Mouse (Mus musculus): ENCODE measurements around the gene Kank3.

Kank3 gene

DNA sequence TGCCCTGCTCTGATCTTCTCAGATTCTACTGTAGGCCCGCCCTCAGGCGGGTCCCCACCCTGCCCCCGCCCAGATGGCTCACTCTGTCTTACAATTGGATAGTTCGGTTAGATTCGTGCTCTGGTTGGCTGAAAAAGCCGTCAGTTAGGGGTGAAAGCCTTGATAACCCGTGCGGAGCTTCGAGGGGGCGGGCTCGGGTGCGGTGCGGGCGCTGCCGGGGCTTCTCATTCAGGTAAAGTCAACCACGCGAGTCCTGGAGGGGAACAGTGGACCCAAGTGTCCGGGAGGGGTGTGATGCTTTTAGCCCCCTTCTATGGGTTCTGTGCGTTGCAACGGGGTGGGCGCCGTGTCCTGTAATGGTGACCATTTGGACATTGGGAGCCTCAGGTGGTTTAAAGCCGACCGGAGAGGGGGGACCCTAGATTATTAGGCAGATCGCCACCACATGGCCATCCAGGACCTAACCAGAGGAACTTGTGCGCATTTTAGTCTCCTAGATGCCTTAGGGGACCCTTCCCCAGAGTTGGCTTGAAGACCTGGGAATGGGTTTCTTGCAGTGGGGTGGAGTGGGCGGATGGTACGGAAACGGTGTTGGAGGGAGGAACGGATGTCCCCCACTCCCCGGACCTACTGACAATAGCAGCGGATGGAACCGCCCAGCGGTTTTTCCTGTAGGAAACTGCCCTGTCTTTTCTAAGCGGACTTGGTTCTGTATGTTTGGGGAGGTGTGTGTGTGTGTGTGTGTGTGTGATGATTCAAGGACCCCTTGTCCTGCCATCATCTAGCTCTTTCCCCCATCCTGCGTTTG is at the start of gene Kank3:
Kank3 (plus strand) TSS at position 186 of the 808 bp plus-strand sequence.
- in situ Hi-C loops (cut with MboI; ENCODE audit: low pct_unique_long_range_greater_than_20kb in 1 of 2, low sequenced_read_pairs in 2 of 2, unreplicated experiment in 1 of 2) = loop anchor here in 1 of 2 experiments (25.0 kb wide), 1 partner anchor 923 kb away; the partner anchor contains the start of gene Zfp870

DNA sequence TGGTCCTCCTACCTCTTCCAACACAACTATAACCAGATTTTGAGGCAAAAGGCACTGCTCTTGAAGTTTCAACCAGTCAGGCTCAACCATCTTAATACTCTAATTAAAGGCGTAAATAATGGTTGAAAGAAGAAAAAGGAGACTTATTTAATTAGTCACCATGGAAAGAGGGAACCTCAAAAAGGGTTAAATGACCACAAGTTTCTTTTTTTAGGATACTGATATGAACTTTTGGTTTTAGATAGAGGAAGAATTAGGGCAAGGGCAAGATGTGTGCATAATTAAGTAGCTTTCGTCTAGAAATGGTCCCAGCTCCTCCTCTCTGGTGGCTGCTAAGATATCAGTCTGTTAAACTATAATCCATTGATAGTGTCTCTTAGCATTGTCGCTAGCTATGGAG is 43.9 kb upstream of the Kank3 start:
- in situ Hi-C loops (cut with MboI; ENCODE audit: low pct_unique_long_range_greater_than_20kb in 1 of 2, low sequenced_read_pairs in 2 of 2, unreplicated experiment in 1 of 2) = no loop called here

DNA sequence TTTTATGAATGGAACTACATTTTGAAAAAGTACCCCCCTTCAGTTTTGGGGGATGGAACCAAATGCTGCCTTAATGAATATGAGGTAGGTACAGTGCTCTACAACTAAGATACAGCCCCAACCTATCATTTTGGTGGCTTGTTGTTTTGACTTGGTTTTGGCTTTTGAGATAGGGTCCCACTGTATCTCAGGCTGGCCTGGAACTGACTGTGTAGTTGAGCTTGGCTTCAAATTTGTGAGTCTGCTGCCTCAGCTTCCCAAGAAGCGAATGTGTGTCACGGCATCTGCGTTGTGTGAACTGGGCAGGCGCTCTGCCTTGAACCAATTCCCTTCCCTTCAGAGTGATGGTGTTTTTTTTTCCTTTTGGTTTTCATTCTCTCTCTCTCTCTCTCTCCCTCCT is 38.7 kb upstream of the Kank3 start:
- in situ Hi-C loops (cut with MboI; ENCODE audit: low pct_unique_long_range_greater_than_20kb in 1 of 2, low sequenced_read_pairs in 2 of 2, unreplicated experiment in 1 of 2) = no loop called here

DNA sequence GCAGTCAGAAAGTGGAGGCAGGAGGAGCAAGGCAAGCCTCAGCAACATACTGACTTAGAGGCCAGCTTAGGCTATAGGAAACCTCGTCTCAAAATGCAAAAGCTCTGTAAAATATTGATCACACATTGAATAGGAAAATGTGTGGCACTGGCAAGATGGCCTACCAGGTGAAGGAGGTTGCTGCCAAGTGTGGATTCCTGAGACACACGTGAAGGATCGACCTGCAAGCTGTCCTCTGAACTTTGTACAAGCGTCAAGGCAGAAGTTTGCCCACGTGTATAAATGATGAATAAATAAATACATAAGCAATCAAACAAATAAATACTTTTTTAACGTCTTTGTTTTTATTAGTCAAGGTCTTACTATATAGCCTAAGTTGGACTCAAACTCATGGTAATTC is 36.9 kb upstream of the Kank3 start:
- in situ Hi-C loops (cut with MboI; ENCODE audit: low pct_unique_long_range_greater_than_20kb in 1 of 2, low sequenced_read_pairs in 2 of 2, unreplicated experiment in 1 of 2) = no loop called here

DNA sequence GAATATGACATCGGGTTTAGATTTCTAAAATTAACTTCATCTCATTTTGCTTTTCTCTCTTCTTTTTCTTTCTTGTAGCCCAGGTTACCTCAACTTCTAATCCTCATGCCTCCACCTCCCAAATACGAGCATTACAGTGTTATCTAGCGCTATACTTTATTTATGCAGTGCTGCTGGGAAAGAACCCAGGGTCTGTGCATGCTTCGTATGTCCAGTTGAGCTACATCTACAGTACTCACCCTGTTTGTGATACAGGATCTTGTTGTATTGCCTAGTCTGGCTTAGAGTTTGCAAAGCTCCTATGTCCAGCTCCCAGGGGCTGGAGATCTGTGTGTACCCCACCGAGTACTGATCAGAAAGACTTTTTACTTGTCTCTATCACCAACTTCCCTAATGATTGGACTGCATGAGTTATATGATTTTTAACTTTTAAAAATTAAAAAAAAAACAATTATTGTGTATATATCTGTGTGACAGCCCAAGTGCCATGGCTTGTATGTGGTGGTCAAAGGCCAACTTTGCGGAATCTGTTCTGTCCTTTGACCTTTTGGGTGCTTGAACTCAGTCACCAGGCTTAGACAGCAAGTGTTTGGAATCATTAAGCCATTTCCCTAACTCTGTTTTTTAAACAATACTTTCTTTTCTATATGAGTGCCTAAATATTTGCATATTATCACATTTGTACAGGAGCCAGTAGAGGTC is 36.3 kb upstream of the Kank3 start:
- in situ Hi-C loops (cut with MboI; ENCODE audit: low pct_unique_long_range_greater_than_20kb in 1 of 2, low sequenced_read_pairs in 2 of 2, unreplicated experiment in 1 of 2) = no loop called here

DNA sequence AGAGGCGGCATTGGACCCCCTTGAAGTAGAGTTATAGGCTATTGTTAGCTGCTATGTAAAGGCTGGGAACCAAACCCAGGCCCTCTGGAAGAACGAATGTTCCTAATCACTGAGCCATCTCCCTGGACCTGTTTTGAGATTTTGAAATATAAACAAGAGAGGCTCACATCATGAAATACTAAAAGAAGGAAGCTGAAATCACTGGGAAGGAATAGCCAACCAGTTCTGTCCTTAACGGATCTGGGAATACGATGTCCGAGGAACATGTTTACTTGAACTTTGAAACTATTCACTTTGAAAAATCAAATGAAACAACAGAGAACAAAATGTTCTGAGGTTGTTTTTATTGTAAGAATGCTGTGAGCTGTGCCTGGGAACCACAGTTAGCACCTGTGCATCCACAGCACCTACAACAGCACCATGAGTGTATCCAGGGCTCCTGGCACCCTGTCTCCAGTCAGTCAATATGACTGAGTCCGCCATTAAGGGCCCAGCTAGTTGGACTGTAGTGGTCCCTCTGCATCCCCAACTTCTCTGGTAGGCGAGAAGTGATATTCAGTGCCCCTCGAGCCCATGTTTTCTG is 35.7 kb upstream of the Kank3 start:
- in situ Hi-C loops (cut with MboI; ENCODE audit: low pct_unique_long_range_greater_than_20kb in 1 of 2, low sequenced_read_pairs in 2 of 2, unreplicated experiment in 1 of 2) = no loop called here

DNA sequence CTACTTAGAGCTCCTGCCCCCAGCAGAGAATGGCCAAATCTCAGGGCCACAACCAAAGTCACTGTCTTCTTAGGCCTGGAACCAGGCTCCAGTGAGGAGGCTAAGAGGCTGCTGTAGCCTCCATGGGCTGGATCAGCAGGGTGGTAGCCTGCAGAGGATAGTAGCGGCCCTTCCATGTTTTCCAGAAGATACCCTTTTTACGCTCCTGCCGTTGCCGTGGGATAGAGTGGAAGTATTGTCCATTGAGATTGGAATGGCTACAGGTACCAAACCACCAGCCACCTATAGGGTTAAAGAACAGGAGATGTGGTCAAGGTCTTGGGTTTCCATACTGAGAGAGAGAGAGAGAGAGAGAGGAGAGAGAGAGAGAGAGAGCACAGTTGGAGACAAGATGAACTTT is 35.0 kb upstream of the Kank3 start:
- in situ Hi-C loops (cut with MboI; ENCODE audit: low pct_unique_long_range_greater_than_20kb in 1 of 2, low sequenced_read_pairs in 2 of 2, unreplicated experiment in 1 of 2) = no loop called here

DNA sequence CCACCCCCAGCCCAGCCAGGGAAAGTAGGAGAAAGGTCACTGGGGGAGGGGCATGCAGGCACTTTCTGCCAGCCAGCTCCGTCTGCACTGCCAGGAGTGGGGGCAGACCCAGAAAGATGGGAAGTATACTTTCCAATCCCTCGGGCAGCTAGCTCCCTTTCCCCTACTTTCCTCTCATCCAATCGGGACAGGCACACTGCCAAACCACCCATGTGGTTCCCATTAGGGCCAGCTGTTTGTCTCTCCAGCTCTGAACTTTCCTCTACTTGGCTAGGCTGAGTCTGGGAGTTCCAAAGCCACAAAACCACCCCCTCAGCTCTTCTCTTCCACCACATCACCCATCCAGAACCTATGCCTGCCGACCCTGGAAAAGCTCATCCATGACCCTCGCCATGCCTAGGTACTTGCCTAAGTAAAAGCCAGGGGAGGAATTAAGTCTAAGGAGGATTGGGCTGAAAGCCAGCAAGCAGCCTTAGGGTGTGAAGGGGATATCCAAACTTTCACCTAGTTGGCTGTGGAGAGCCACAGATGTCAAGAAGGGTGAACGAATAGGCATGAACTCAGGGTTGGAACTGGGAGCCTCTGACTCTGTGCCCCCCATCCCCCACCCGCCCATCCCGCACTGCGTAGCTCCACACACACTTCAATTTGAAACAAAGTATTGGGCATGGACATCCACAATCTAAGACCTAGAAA is 30.9 kb upstream of the Kank3 start:
- in situ Hi-C loops (cut with MboI; ENCODE audit: low pct_unique_long_range_greater_than_20kb in 1 of 2, low sequenced_read_pairs in 2 of 2, unreplicated experiment in 1 of 2) = no loop called here

DNA sequence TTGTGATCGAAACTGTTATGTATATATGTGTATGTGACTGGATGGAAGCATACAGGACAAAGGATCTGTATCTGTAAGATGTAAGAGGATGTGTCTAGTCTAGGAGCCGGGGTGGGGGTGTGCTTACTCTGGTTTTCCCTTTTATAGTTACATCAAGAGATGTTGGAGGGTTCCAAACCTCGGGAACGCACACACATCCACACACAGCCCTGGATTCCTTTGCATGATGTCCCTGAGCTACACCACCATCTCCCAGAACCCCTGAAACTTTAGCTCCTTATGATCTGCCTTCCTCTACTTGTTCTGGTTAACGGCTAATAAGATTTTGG is 30.4 kb upstream of the Kank3 start:
- in situ Hi-C loops (cut with MboI; ENCODE audit: low pct_unique_long_range_greater_than_20kb in 1 of 2, low sequenced_read_pairs in 2 of 2, unreplicated experiment in 1 of 2) = loop anchor here in 1 of 2 experiments (10.0 kb wide), 1 partner anchor 265 kb away; no protein-coding TSS in a partner anchor

DNA sequence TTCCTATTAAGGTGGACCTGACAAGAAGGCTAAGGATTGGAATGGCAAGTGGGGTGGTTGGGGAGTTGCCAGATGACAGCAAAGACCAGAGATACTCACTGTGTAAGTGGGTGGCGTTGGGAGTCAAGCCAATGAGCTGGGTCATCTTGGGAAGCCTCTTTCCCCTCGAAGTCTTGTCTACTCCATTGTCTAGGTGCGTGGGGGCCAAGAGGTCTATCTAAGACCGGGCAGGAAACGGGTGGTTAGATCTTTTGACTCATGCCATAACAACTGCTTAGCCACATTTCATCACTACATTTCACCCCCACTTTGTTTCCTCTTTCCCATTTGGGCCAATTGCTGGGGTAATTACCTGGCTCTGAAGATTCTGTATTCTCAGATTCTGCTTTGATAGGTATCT is 29.9 kb upstream of the Kank3 start:
- in situ Hi-C loops (cut with MboI; ENCODE audit: low pct_unique_long_range_greater_than_20kb in 1 of 2, low sequenced_read_pairs in 2 of 2, unreplicated experiment in 1 of 2) = loop anchor here in 1 of 2 experiments (10.0 kb wide), 1 partner anchor 266 kb away; no protein-coding TSS in a partner anchor

DNA sequence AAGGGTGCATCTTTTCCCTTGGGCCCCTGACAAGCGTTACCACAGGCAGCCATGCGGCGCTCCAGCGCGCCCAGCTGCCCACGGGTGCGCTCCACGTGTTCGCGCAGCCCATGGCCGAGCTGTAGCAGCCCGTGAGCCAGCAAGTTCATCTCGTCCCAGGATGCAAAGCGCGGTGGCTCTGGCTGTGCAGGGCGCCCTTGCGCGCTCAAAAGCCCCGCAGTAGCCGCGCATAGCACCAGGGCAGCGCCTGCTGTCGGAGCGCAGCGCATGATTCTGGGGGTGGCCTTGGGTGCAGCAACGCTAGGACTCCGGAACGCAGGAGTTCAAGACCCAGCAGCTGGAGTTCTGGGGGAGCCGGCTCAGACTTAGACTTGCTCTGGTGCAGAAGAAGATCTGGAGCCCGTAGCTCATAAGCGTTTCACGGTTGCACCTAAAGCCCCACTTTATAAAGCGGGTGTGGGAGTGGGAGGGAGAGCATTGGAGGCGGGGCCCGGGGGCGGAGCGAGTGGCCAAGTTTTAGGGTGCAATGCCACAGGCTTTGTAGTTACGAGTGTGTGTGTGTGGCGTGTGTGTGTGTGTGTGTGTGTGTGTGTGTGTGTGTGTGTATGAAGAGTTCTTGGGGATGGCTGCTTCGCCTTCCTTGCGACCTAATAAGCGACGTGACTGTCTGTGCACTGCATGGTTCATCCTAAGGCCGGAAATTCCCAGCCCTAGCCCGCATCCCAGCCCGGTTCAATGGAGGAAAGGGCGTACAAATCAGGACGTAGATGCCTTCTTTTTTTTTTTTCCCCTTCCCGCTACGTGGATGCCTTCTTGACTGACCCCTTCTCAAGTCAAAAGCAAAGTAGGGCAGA is 29.0 kb upstream of the Kank3 start, which contains the start of gene Angptl4:
Angptl4 (minus strand) TSS at position 707 of the 854 bp plus-strand sequence.
- in situ Hi-C loops (cut with MboI; ENCODE audit: low pct_unique_long_range_greater_than_20kb in 1 of 2, low sequenced_read_pairs in 2 of 2, unreplicated experiment in 1 of 2) = loop anchor here in 1 of 2 experiments (10.0 kb wide), 1 partner anchor 267 kb away; no protein-coding TSS in a partner anchor

DNA sequence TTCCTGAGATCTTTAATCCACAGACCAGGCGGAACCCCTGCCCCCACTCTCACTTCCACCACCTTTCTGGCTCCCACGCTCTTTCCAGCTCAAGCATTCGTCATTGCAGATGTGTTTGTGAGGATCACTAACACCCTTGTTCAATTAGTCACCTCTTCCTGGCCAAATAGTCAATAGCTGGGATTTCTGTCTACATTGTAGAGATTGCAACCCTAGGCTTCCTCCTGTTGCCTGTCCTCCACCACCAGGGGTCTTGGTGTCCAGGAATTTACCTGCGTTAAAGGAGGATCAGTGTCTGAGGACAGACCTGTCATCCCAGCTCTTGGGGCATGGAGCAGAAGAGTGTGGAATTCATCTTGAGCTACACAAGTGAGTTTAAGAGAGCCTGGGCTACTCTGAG is 28.3 kb upstream of the Kank3 start:
- in situ Hi-C loops (cut with MboI; ENCODE audit: low pct_unique_long_range_greater_than_20kb in 1 of 2, low sequenced_read_pairs in 2 of 2, unreplicated experiment in 1 of 2) = loop anchor here in 1 of 2 experiments (10.0 kb wide), 1 partner anchor 267 kb away; no protein-coding TSS in a partner anchor

DNA sequence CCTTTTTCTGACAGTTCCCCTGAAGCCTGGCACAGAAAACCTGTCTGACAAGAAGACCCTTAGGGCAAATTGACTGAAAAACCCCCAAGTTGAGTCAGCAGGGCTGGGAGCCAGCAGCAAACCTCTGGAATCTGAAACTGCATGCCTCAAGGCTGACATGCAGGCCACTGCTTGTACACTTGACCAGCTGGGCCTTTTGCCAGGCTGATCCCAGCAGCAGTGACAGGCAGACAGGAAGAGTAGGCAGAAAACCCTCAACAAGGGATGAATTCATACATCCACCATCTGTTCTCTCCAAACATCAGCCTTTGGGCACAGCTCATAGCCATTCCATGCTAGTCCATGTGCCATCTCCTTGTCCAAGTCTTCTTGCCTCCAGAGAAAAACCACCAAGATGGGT is 26.9 kb upstream of the Kank3 start:
- in situ Hi-C loops (cut with MboI; ENCODE audit: low pct_unique_long_range_greater_than_20kb in 1 of 2, low sequenced_read_pairs in 2 of 2, unreplicated experiment in 1 of 2) = loop anchor here in 1 of 2 experiments (10.0 kb wide), 1 partner anchor 269 kb away; no protein-coding TSS in a partner anchor

DNA sequence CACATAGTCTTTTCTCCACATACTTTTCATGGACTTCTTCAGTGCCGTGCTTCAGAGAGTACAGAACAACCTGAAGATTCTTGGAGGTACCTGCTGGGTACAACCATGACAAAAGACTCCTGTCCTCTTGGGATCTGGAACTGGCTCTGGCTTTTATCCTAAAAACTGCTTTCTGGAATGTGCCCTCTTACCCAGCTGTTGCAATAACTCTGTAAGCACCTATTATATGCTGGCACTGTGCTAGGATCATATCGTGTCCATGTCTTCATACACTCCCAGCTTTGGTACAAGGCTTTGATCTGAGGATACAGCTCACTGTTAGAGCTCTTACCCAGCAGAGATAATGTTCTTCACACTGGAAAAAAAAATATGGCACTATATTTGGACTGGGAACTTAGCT is 25.4 kb upstream of the Kank3 start:
- in situ Hi-C loops (cut with MboI; ENCODE audit: low pct_unique_long_range_greater_than_20kb in 1 of 2, low sequenced_read_pairs in 2 of 2, unreplicated experiment in 1 of 2) = loop anchor here in 1 of 2 experiments (10.0 kb wide), 1 partner anchor 270 kb away; no protein-coding TSS in a partner anchor

DNA sequence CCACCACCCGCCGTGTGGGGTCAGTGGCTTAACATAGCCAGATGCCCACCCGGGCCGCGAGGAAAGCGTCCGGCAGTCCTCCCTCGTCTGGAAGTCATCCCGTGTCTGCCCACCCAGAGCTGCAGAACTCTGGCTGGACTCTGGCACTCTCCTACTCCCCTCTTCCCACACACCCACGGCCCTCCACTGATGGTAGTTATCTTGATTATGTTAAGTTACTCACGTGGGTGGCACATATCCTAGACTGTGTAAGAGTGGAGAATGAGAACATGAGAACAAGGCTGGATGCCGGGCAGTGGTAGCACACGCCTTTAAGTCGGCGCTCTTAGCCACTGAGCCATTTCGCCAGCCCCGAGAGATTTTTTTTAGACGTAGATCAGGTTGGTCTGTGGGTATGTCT is 23.9 kb upstream of the Kank3 start:
- in situ Hi-C loops (cut with MboI; ENCODE audit: low pct_unique_long_range_greater_than_20kb in 1 of 2, low sequenced_read_pairs in 2 of 2, unreplicated experiment in 1 of 2) = loop anchor here in 1 of 2 experiments (10.0 kb wide), 1 partner anchor 272 kb away; no protein-coding TSS in a partner anchor

DNA sequence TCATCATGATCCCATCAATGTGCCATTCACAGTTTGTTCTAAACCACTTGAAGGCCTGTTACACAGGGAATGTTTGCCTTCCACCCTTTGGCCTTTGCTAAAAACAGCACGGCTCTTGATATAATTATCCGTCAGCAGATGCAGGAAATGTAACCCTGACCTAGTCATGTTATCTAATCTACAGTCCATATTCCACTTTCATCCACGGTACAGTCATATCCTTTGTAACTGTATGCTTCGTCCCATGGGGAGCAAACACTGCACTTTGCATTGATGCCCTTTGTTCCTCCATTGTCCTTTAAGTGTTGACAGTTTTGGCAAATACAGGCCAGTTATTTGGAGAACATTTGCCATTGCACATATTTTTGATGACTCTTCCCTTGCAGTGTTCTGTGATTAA is 21.6 kb upstream of the Kank3 start:
- in situ Hi-C loops (cut with MboI; ENCODE audit: low pct_unique_long_range_greater_than_20kb in 1 of 2, low sequenced_read_pairs in 2 of 2, unreplicated experiment in 1 of 2) = loop anchor here in 1 of 2 experiments (10.0 kb wide), 1 partner anchor 274 kb away; no protein-coding TSS in a partner anchor

DNA sequence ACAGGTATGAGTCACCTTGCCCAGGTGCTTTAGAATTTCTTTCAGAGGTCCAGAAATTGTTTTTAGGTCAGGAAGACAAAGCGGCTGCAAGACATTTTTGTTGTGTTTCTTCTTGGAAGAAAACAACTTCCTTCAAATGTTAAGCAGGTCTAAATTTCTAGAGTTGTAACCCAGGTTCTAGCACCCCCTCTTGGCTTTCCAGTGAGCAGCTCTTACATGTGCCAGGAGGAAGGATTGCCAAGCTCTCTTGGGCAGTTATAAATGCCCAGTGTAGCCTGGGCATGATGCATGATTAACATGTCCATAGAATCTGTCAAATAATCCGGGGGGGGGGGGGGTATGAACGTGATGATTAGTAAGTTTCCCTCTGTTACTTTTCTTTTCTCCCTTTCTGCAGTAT is 12.0 kb upstream of the Kank3 start:
- in situ Hi-C loops (cut with MboI; ENCODE audit: low pct_unique_long_range_greater_than_20kb in 1 of 2, low sequenced_read_pairs in 2 of 2, unreplicated experiment in 1 of 2) = no loop called here

DNA sequence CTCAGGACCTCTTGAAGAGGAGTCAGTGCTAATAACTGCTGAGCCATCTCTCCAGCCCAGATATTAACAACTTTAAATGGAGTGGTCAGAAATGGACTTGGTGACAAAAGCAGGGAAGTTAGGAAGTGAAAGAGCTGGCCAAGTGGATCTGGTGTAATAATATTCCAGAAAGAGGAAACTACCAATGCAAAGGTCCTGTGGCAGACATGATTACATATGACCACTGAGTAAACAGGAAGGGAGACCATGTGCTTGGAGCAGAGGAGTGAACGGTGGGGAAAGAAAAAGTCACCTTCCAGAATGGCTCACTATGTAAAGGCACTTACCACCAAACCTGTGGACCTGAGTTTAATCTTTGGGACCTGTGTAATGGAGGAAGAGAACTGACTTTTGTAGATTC is 11.0 kb upstream of the Kank3 start:
- in situ Hi-C loops (cut with MboI; ENCODE audit: low pct_unique_long_range_greater_than_20kb in 1 of 2, low sequenced_read_pairs in 2 of 2, unreplicated experiment in 1 of 2) = no loop called here
